Mouse (Mus musculus): Measurements from ENCODE around the gene Evi5l. TPM values are rescaled to one million over a fixed set of nuclear protein-coding genes. Genes with fewer than 3 reads are reported as not detected.
A peak's percentile ranks its signal among the peaks of the same experiment; 100 is the strongest.

Evi5l gene
- polyA plus RNA-seq, 1 experiment from 2014 or later = 10.3 TPM

- Histone ChIP-seq H3K4me2 (peak overlapping the region; percentile 92), H3K36me3 (ENCODE audit: control insufficient read depth, insufficient read depth, low read length) (peaks cover 11% of the 10 kb centered on the region; the same call in 1 of the 2 replicates), H3K4me3 (ENCODE audit: low read depth, low read length) (no peak overlapping the region), H3K27me3 (ENCODE audit: control insufficient read depth, insufficient read depth, low read length) (no peaks in the 10 kb centered on the region), H3K4me1 (ENCODE audit: control insufficient read depth, insufficient read depth, low read length) (peaks cover 10% of the 10 kb centered on the region; the same call in 1 of the 2 replicates), H3K27ac (ENCODE audit: low read depth, low read length) (peak overlapping the region; percentile 72; the same call in 1 of the 2 replicates), H3K9me3 (replicated peaks; ENCODE audit: control insufficient read depth, low read length) (no peaks in the 10 kb centered on the region), H3K9ac (ENCODE audit: low read depth, low read length) (no peak overlapping the region)
- 92% methylated on average over 4 of the region's 4 CpGs for WGBS (ENCODE audit: insufficient replicate concordance)
- no peak for ATAC-seq (replicated peaks; ENCODE audit: insufficient number of reproducible peaks, low FRiP score, low TSS enrichment)
Observed at GRCm38 (mm10) chr8:4259805-4260170, 93.4 kb downstream of the Evi5l start.

Other genes starting within 250 kb of the Evi5l start
- gene Cd209b, start 239.7 kb upstream of the Evi5l start, polyA plus RNA-seq (2014; fragmentation: Nextera tagmentation; extraction: Ambion mirVana) = not detected in 2 replicates
- gene Cd209c, start 211.8 kb upstream of the Evi5l start, polyA plus RNA-seq (2014; fragmentation: Nextera tagmentation; extraction: Ambion mirVana) = 0.23 and 0.62 TPM in 2 replicates
- not detected in 2 replicates for gene Cd209f, start 60.7 kb upstream of the Evi5l start, polyA plus RNA-seq (2014; fragmentation: Nextera tagmentation; extraction: Ambion mirVana)
- not detected in 2 replicates for gene Cd209g, start 32.5 kb upstream of the Evi5l start, polyA plus RNA-seq (2014; fragmentation: Nextera tagmentation; extraction: Ambion mirVana)
- gene Prr36, start 50.9 kb downstream of the Evi5l start, polyA plus RNA-seq (2014; fragmentation: Nextera tagmentation; extraction: Ambion mirVana) = 0.35 and 0.63 TPM in 2 replicates
- gene Lrrc8e, start 60.3 kb downstream of the Evi5l start, polyA plus RNA-seq (2014; fragmentation: Nextera tagmentation; extraction: Ambion mirVana) = 0.06 TPM in 1 of 2 replicates, not detected in the other
- gene Map2k7, start 72.2 kb downstream of the Evi5l start, polyA plus RNA-seq (2014; fragmentation: Nextera tagmentation; extraction: Ambion mirVana) = 12.5 and 14.4 TPM in 2 replicates
- 0.07 TPM in 1 of 2 replicates, not detected in the other for gene Gm49320, start 72.3 kb downstream of the Evi5l start, polyA plus RNA-seq (2014; fragmentation: Nextera tagmentation; extraction: Ambion mirVana)
- gene Tgfbr3l, start 81.6 kb downstream of the Evi5l start, polyA plus RNA-seq (2014; fragmentation: Nextera tagmentation; extraction: Ambion mirVana) = 2.5 and 2.9 TPM in 2 replicates
- gene Snapc2, start 86.5 kb downstream of the Evi5l start, polyA plus RNA-seq (2014; fragmentation: Nextera tagmentation; extraction: Ambion mirVana) = 41.7 and 45.3 TPM in 2 replicates
- gene Ctxn1, start 92.7 kb downstream of the Evi5l start, polyA plus RNA-seq (2014; fragmentation: Nextera tagmentation; extraction: Ambion mirVana) = 33.0 and 33.5 TPM in 2 replicates
- 76.9 and 79.6 TPM in 2 replicates for gene Timm44, start 109.3 kb downstream of the Evi5l start, polyA plus RNA-seq (2014; fragmentation: Nextera tagmentation; extraction: Ambion mirVana)
- 13.4 and 14.2 TPM in 2 replicates for gene Ccl25, start 158.6 kb downstream of the Evi5l start, polyA plus RNA-seq (2014; fragmentation: Nextera tagmentation; extraction: Ambion mirVana)
- 207 and 208 TPM in 2 replicates for gene Elavl1, start 158.8 kb downstream of the Evi5l start, polyA plus RNA-seq (2014; fragmentation: Nextera tagmentation; extraction: Ambion mirVana)

Data from heart, embryonic 11.5 days (tissue).